Comparison of ENCODE assay signal across 9 mouse cellular contexts in genomic region chr9:69259382-69259781, GRCm38 (mm10).
A peak's percentile ranks its signal among the peaks of the same experiment; 100 is the strongest.
DNase-seq lines count a peak whose midpoint lies in the region; ATAC-seq and TF ChIP-seq lines count a peak whose summit lies in the region.
"Had no signal": no experiment of that assay in that cellular context is flagged by ENCODE, and none has a peak within 500 bp of the region (broad histone marks: within the 10 kb centered on the region; RNA-seq: fewer than 3 reads in every experiment).

No protein-coding gene starts in this region.

- H3K9me3 ChIP-seq in forebrain, embryonic 16.5 days (ENCODE audit: control insufficient read depth, low read length) = no peaks in the 10 kb centered on the region
- no peaks in the 10 kb centered on the region for H3K9me3 ChIP-seq in heart, embryonic 16.5 days (replicated peaks; ENCODE audit: control insufficient read depth, low read length)
- H3K9me3 ChIP-seq in lung, postnatal 0 days (ENCODE audit: low read length) = no peaks in the 10 kb centered on the region

- WGBS in forebrain, embryonic 16.5 days = 6% methylated on average over 9 of the region's 9 CpGs
- 8% methylated on average over 9 of the region's 9 CpGs for WGBS in heart, embryonic 16.5 days
- 7% methylated on average over 9 of the region's 9 CpGs for WGBS in lung, postnatal 0 days

- H3K4me1 ChIP-seq in forebrain, embryonic 16.5 days (replicated peaks; ENCODE audit: control insufficient read depth, insufficient read depth, low read length) = no peaks in the 10 kb centered on the region; the same call in 1 of the 2 replicates
- H3K4me1 ChIP-seq in heart, embryonic 16.5 days (ENCODE audit: control insufficient read depth, insufficient read depth, low read length) = peaks cover 4% of the 10 kb centered on the region; the same call in 1 of the 2 replicates
- H3K4me1 ChIP-seq in lung, postnatal 0 days (ENCODE audit: insufficient read depth, low read depth, low read length) = no peaks in the 10 kb centered on the region

- DNase-seq in urinary bladder, adult 18-20 months (ENCODE audit: low spot score in 2 of 2) = peak; percentile 38 to 48
- DNase-seq in urinary bladder, postnatal 10 days (ENCODE audit: low spot score) = no peak
- peak; percentile 87 to 88 for DNase-seq in kidney, postnatal 36 days
- DNase-seq in lung, postnatal 0 days (ENCODE audit: low spot score) = peak; percentile 59
- DNase-seq in right cerebral cortex, adult 18-20 months = peak; percentile 43
- DNase-seq in spleen, postnatal 4 days (ENCODE audit: low spot score in 2 of 2) = no peak

- H3K4me3 ChIP-seq in forebrain, embryonic 16.5 days (replicated peaks; ENCODE audit: low read length) = no peak overlapping the region
- H3K4me3 ChIP-seq in heart, embryonic 16.5 days (ENCODE audit: low read length) = no peak overlapping the region
- H3K4me3 ChIP-seq in lung, postnatal 0 days (ENCODE audit: low read depth, low read length) = no peak overlapping the region
- H3K4me3 ChIP-seq: myocyte had no signal

- H3K4me2 ChIP-seq in forebrain, embryonic 16.5 days (ENCODE audit: low read length) = no peak overlapping the region
- H3K4me2 ChIP-seq in heart, embryonic 16.5 days (ENCODE audit: low read depth, low read length) = peak overlapping the region; percentile 47
- no peak overlapping the region for H3K4me2 ChIP-seq in lung, postnatal 0 days (replicated peaks; ENCODE audit: low read depth, low read length)

- H3K27me3 ChIP-seq in forebrain, embryonic 16.5 days (replicated peaks; ENCODE audit: control insufficient read depth, insufficient read depth, low read length) = no peaks in the 10 kb centered on the region
- no peaks in the 10 kb centered on the region for H3K27me3 ChIP-seq in heart, embryonic 16.5 days (ENCODE audit: control insufficient read depth, insufficient read depth, low read length)
- H3K27me3 ChIP-seq in lung, postnatal 0 days (replicated peaks; ENCODE audit: insufficient read depth, low read length) = no peaks in the 10 kb centered on the region

- H3K9ac ChIP-seq in forebrain, embryonic 16.5 days (replicated peaks; ENCODE audit: low read depth, low read length) = no peak overlapping the region
- peak overlapping the region; percentile 37; the same call in 1 of the 2 replicates for H3K9ac ChIP-seq in heart, embryonic 16.5 days (ENCODE audit: low read length)
- no peak overlapping the region for H3K9ac ChIP-seq in lung, postnatal 0 days (replicated peaks; ENCODE audit: low read depth)

- ATAC-seq in forebrain, embryonic 16.5 days = peak; percentile 57
- ATAC-seq in heart, embryonic 16.5 days (replicated peaks; ENCODE audit: extremely low read depth, insufficient read depth, low FRiP score) = peak; percentile 97
- peak; percentile 71 for ATAC-seq in lung, postnatal 0 days

- TF ChIP-seq CTCF in lung, postnatal 0 days (IDR thresholded peaks at IDR 0.05) = peak; percentile 16; the same call in 1 of the 2 replicates

- no peak for TF ChIP-seq EP300 in lung, postnatal 0 days (IDR thresholded peaks at IDR 0.05)

- no peaks in the 10 kb centered on the region for H3K36me3 ChIP-seq in forebrain, embryonic 16.5 days (ENCODE audit: control insufficient read depth, insufficient read depth)
- H3K36me3 ChIP-seq in heart, embryonic 16.5 days (ENCODE audit: control insufficient read depth, insufficient read depth) = no peaks in the 10 kb centered on the region
- no peaks in the 10 kb centered on the region for H3K36me3 ChIP-seq in lung, postnatal 0 days (ENCODE audit: insufficient read depth, low read length)

- H3K27ac ChIP-seq in forebrain, embryonic 16.5 days (ENCODE audit: low read length) = no peak overlapping the region
- H3K27ac ChIP-seq in heart, embryonic 16.5 days (ENCODE audit: low read length) = no peak overlapping the region
- no peak overlapping the region for H3K27ac ChIP-seq in lung, postnatal 0 days (ENCODE audit: low read length)

Comparison
In these comparisons a context has a peak if more than half of its experiments do, and no peak if none do; other contexts are left out.
1. DNase-seq: peak in urinary bladder, adult 18-20 months (2 of 2), kidney, postnatal 36 days (2 of 2), lung, postnatal 0 days (single experiment) and right cerebral cortex, adult 18-20 months (single experiment); none in urinary bladder, postnatal 10 days (single experiment) and spleen, postnatal 4 days (0 of 2).
2. Peak in every context shown above with its lines, with median percentiles within 50 percentile points of each other: ATAC-seq.